Mouse (Mus musculus): Measurements from ENCODE around the gene Arl11. TPM values are rescaled to one million over a fixed set of nuclear protein-coding genes. Genes with fewer than 3 reads are reported as not detected.
A peak's percentile ranks its signal among the peaks of the same experiment; 100 is the strongest.
"Not testable (repeated sequence)": the region's sequence is repeated elsewhere in the genome, so short reads cannot be mapped to it uniquely, and the experiment has no call there.

Gene Arl11
- total RNA-seq, 2 experiments from 2014 or later = 1.1 to 1.5 TPM

DNA sequence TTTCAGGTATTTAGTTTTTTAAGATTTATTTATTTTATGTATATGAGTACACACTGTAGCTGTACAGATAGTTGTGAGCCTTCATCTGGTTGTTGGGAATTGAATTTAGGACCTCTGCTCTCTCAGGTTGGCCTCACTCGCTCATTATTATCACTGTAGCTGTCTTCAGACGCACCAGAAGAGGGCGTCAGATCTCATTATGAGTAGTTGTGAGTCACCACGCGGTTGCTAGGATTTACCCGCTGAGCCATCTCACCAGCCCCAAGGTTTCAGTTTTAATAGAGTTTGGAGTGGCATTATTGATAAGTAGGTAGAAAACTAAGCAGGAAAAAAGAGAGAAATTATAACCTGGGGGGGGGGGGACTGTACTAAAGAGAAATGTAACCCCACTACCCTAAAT is 17.5 kb downstream of the Arl11 start:
- DNase-seq (ENCODE audit: low spot score in 2 of 2) = not testable (repeated sequence)

DNA sequence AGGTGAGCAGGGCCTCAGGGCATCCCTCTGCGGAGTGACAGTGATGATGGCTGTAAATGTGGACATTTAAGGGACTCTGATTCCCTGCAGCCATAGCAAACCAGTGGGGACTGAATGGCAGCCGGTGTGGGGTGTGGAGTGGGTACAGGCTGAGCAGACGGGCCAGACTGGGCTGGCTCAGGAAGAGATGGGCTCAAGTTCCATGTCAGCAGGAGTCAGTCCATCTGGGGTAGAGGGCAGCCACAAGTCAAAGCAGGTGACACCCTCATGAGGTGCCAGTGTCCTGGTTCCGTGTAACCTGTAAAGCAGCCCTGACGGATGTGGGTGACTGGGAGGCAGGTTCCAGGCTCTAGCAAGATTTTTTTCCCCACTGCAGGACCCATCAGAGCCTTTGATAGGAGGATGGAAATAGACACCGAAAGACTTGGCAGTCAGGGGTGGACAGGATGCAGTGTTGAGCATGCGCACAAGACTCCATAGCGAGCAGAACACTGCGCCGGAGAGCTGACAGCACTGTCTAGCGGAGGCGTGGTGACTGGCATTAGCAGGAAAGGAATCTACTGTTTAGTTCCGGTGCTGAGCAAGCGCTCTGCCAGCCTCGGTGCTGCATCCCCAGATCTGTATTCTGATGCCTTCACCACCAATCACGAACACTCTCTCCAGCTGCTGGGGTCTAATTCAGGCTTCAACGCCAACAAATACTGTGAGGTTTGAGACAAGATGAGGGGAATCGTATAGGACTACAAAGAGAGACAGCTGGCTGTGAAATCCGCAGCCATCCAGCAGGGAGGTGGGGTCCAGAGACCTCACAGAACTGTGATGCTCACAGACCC is 18.3 kb downstream of the Arl11 start:
- DNase-seq (ENCODE audit: low spot score in 2 of 2) = peak in 1 of 2 experiments; percentile 41

DNA sequence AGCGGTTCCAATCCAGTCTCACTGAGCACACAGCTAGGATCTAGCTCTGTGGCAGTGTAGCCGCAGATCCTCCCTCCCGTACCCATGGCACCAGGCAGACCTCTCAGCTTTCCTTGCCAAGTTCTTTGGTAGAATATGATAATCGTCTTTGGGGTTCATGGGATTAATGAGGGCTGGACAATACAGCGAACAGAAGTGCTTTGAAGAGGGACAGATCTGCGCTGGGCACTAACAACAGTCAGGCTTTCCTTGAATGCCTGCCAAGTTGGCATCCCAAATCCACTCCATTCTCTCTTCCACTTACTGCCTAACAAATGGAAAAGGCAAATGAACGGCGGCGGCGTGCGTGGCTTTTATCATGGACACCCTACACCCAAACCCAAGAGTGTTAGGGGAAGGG is 21.0 kb downstream of the Arl11 start:
- peak in 1 of 2 experiments; percentile 18 for DNase-seq (ENCODE audit: low spot score in 2 of 2)

DNA sequence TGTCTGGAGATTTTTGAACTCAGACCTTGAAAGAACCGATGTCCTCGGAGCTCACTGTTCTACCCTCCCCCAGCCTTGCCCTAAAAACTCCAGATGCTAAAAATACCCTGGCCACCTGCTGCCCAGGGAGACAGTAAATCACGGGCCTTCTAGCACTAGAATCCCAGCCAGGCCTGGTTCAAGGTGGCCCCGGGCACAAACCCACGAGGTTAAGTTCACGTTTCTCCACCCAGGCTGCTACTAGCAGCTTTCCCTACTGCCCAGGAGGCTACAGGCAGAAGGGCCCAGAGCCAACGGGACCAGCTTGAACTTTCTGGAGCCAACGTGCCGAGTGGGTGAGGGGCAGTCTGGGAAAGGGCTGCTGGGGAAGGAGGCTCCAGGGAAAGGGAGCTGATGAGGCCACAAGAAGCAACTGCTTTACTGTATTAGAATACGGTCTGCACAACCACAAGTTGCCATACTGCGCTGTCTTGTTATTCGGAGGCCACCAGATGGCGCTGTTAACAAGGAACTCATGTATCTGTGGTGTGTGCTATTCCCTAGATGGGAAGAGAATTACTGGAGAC is 21.5 kb downstream of the Arl11 start:
- peak; percentile 55 to 74 for DNase-seq (ENCODE audit: low spot score in 2 of 2)

DNA sequence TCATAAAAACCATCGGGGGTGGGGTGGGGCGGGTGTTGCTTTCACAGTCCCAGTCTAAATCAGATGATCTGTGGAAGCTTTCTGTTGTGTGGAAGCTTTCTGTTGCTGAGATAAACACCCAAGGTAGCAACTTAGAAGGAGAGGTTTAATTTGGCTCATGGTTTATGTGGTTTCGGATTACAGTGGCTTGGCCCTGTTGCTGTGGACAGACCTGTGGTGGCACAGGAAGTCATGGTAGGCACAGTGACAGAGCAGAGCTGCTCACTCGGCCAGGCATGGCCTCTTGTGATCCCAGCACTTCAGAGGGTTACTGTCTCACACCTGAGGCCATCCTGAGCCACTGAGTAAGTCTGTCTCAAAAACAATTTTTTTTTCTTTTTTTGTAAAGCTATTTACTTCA is 29.8 kb downstream of the Arl11 start:
- no peak for DNase-seq (ENCODE audit: low spot score in 2 of 2)

DNA sequence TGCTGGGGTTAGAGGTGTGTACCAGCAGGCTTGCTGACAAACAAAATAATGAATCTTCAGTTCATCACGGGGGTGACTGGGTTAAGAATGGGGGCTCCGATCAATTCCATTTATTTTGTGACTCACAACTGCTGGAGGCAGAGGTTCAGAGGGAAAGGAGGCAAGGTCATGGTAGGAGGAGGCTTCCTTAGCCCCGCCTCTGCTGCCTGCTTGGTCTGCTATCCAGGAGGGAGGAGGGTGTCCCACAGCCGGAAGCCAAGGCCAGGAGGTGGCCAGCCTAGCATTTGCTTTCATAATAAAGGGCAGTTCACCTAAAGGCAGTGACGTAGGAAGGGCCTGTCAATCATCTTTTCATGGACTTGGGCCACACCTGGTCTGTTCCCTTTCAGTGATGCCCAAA is 35.0 kb downstream of the Arl11 start:
- no peak for DNase-seq (ENCODE audit: low spot score in 2 of 2)

DNA sequence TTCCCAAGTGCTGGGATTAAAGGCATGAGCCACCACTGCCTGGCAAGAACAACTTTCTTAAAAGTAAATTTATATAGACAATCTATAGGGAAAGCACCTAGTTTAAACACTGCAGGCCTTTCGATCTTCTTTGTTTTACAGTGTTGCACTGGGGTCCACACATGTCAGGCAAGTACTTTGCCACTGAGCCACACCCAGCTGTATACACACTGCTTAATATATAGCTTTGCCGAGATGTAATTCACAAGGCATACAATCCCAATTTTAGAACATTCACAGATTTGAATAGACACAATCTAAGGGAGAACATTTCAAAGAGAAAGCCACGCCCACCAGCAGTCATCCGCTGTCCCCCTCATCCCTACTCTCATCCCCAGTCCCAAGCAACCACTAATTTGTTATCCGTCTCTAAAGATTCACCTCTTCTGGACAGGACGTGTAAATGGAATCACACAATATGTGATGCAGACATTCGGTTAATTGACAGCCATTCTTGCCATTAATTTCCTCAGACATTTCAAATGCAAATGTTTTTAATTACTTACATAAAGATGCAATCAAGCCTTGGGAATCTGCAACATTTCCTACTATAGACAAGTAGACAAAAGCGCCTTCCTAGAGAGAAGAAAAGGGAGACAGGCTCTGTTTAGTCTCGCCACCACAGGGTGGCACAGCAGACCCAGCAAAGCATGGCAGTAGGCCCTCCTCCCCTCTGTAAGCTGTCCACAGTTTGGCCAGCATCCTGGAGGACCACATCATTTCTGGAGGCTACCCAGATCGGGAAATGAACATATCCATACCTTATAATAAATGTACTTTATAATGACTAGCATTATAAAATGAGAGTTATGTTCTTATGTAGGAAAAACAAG is 37.5 kb downstream of the Arl11 start:
- DNase-seq (ENCODE audit: low spot score in 2 of 2) = no peak

DNA sequence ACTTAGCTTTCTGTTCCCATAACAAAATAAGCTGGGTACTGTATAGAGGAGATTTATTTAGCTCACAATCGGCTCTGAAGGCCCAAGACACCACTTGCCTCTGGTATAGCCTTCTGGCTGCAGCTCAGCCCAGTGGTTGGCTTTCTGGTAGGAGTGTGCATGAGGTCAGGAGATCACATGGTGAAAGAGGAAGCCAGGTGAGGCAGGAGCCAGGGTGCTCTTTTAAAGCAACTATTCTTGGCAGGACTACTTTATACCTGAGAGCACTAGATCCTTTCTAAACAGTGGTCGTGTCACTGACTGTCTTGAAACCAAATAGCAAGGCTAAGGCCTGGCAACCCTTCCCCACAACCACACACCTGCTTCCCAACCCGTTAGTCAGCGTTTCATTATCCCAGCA is 40.3 kb downstream of the Arl11 start:
- no peak for DNase-seq (ENCODE audit: low spot score in 2 of 2)

DNA sequence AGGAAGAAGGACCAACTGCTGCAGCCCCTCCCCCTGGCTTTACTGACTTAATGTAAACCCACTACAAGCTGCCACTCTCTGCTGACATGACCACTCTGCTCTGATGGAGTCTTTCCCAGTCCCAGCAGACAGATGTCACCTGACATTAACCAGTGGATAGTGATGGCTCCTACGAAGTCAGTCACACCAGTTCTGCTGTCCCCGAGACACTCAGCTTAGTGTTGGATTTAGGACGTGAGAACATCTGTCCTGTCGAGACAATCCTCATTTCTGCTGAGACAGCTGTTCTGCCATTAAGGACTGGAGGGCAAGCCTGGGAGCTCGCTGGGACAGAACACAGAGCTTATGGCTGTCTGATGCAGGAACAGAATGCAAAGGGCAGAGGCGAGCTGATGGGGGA is 41.3 kb downstream of the Arl11 start:
- no peak for DNase-seq (ENCODE audit: low spot score in 2 of 2)

DNA sequence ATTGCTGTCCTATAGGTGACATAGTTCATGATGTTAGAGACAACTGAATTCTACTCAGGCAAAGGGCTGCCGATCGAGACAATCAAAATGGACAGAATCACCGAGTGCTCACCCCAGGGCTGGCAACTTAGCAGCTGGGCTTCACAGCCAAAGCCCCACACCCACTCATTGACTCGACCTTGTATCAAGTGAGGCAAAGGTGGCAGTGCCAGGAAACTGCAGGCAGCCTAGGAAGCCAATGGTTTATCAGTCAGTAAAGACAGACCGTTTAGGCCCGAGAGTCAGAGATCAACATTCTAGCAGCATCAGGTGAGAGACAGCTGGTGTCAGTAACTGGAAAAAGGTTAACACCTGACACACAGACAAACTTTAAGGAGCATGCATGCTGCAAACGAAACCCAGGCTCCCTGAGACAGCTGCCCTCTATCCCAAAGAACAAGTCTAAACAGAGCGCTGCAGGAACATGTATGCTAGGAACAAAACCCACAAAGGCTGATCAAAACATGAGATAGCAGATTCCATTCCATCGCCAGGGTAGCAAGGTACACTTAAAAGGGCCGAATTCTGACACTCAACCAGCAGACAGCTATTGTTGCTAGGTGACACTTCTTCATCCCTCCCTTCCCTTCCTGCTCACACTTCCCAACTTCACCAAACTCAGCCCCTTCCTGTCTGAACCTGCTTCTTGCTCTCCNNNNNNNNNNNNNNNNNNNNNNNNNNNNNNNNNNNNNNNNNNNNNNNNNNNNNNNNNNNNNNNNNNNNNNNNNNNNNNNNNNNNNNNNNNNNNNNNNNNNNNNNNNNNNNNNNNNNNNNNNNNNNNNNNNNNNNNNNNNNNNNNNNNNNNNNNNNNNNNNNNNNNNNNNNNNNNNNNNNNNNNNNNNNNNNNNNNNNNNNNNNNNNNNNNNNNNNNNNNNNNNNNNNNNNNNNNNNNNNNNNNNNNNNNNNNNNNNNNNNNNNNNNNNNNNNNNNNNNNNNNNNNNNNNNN is 45.0 kb downstream of the Arl11 start:
- DNase-seq (ENCODE audit: low spot score in 2 of 2) = no peak

DNA sequence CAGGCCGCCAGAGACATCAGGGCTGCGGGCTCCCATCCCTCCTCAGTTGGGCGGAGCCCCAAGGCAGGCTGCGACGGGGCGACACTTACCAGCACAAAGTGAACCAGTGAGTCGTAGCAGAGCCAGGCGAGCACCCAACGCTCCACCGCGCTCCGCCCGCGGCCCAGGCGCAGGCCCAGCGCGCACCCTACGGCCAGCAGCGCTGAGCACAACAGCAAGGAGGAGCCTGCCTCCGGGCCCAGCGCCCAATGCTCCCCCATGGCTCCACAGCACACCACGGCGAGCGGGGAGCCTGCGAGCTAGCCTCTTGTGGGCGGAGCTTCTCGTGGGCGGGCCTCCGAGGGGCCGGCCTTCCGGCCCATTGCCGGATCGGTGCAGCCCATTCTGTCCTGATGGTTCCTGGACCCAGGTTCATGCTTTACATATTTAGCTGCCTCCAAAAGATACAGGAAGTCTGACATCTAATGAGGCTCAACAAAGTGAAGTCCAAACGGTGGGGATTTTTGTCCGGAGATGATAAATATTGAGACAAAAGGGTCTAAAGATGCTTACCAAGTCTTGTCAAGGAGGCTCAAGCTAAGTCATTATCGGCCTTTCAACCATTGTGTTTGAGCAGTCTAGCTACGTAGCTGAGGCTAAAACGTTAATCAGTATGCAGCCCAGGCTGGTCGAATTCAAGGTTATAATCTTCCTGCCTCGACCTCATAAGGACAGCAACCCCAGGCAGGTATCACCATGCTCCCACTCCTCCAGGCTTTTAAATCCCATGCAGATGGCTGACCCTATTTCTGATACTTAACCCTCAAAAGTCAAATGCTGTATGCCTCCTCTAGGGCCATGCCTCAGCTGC is 50.8 kb downstream of the Arl11 start, which contains the start of gene Ebpl:
Ebpl (minus strand) TSS at position 309 of the 850 bp plus-strand sequence.
- DNase-seq (ENCODE audit: low spot score in 2 of 2) = peak; percentile 71 to 81

DNA sequence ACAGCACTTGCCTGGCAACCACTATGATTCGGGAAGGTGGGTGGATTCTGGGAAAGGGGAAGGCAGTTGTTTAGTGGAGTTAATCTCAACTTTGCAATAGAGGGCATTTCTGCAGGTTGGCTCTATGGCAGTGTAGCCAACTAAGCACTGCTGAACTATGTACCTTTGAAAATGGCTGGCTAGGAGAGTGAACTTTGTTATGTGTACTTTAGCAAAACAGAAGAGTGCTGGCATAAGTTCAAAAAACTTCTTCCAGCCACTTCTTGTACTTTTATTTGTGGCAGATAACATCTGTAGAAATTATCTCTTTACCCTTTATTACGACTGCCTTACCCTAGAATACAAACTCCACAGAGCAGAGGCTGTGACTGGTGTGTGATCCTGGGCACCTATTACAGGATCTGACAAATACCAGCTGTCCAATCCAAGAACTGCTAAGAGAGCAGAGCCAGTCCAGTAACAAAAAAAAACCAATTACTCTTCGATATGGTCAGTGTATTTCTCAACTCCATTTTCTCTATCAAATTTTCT is 51.5 kb downstream of the Arl11 start:
- no peak for DNase-seq (ENCODE audit: low spot score in 2 of 2)

Other genes with a start within 250 kb of the Arl11 start
- gene Sacs, start 171.3 kb upstream of the Arl11 start, total RNA-seq (2021) = 10 to 100 TPM; 12.6 to 12.9 TPM
- 1 to 10 TPM; 2.0 to 4.8 TPM for gene Sgcg, start 51.3 kb upstream of the Arl11 start, total RNA-seq (2021)
- gene Ebpl, start 50.7 kb downstream of the Arl11 start, total RNA-seq (2021) = 1 to 10 TPM; 7.2 to 7.3 TPM
- 10 to 100 TPM; 34.3 to 34.6 TPM for gene Kpna3, start 130.1 kb downstream of the Arl11 start, total RNA-seq (2021)
- 10 to 100 TPM; 17.2 to 20.4 TPM for gene Spryd7, start 247.1 kb downstream of the Arl11 start, total RNA-seq (2021)